Mouse (Mus musculus) embryonic facial prominence, embryonic 10.5 days (tissue): ENCODE data around the gene Ncoa3. TPM values are rescaled to one million over a fixed set of nuclear protein-coding genes. Genes with fewer than 3 reads are reported as not detected.

Source experiments
- polyA plus RNA-seq: library from polyadenylated mRNA; unstranded; fragments of >200 nt; fragmentation: Nextera tagmentation; extraction: Ambion mirVana; gene quantifications from 2 replicates; pipeline ENCODE4 v1.2.1, GENCODE M21; 2016

Ncoa3 gene
- polyA plus RNA-seq, 1 experiment from 2014 or later = 16.0 TPM

Other genes starting within 250 kb of the Ncoa3 start
- 68.1 and 69.9 TPM in 2 replicates for gene Zmynd8, start 93.6 kb upstream of the Ncoa3 start, polyA plus RNA-seq
- gene Sulf2, start 163.0 kb downstream of the Ncoa3 start, polyA plus RNA-seq = 115 and 131 TPM in 2 replicates